In the genomic region with DNA sequence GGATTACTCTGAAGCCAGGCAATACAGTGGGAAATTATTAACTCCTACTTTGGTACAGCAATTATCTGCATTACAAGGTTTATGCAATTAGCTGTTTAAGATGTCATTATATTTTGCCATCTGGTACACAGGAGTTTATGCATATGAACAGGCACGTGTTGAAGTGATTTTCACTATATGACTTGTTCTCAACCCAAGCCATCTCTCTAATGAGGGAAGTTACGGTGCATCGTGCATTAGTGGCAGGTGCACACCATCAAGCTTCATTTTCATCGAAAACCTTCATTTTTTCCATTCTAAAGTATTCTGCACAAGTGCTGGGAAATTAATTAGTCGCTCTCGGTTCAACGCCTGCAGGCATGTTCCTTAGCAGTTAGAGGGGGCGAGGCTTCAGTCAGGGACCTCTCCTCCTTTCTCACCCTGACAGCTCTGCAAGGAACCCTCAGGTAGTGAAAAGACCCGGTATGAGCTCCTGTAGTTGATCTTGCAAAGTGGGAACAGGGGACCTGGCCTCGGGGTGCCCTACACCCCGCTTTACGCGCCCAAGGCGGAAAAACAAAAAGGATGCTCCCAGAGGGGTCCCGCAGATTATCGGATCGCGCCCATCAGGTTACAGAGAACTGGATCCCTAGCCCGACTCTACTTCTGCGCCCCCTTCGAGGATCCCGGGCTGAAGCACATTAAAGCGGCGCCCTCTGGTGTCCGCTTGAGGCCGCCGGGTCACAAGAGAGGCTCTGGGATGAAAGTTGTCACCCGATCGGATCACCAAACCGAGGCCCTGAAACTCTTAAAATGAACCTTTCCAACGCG, we compare ENCODE assay signal across 8 mouse cellular contexts. TPM values are rescaled to one million over a fixed set of nuclear protein-coding genes. Genes with fewer than 3 reads are reported as not detected.
DNase-seq lines count a peak whose midpoint lies in the region; ATAC-seq and TF ChIP-seq lines count a peak whose summit lies in the region.

No protein-coding gene starts in this region.

- no peaks in the 10 kb centered on the region for H3K27me3 ChIP-seq in hindbrain, embryonic 11.5 days (ENCODE audit: control insufficient read depth, insufficient read depth, low read length)
- no peaks in the 10 kb centered on the region for H3K27me3 ChIP-seq in lung, postnatal 0 days (replicated peaks; ENCODE audit: insufficient read depth, low read length)

- no peaks in the 10 kb centered on the region for H3K36me3 ChIP-seq in hindbrain, embryonic 11.5 days (ENCODE audit: control insufficient read depth, insufficient read depth, low read length)
- no peaks in the 10 kb centered on the region for H3K36me3 ChIP-seq in lung, postnatal 0 days (ENCODE audit: insufficient read depth, low read length)

- peak; percentile 47 for DNase-seq in MEL-GATA-1-ER (ENCODE audit: extremely low read depth, low read depth)
- peak; percentile 74 for DNase-seq in cerebellum, adult 9-11 months
- DNase-seq in frontal cortex, postnatal 10 days (ENCODE audit: low spot score in 2 of 2): peak; percentile 39 to 75
- peak; percentile 90 for DNase-seq in hindbrain, embryonic 11.5 days (ENCODE audit: low spot score)
- peak; percentile 80 to 89 for DNase-seq in layer of hippocampus, postnatal 10 days (ENCODE audit: low spot score in 2 of 2)
- DNase-seq in lung, postnatal 0 days (ENCODE audit: low spot score): peak; percentile 81
- peak; percentile 36 for DNase-seq in retina, adult 2 months (ENCODE audit: low read depth, low spot score)
- DNase-seq in thymus, postnatal 25 days: peak; percentile 82

- H3K4me3 ChIP-seq in hindbrain, embryonic 11.5 days (ENCODE audit: low read depth, low read length): peak overlapping the region; percentile 32
- peak overlapping the region; percentile 35 for H3K4me3 ChIP-seq in lung, postnatal 0 days (ENCODE audit: low read depth, low read length)

- ATAC-seq in hindbrain, embryonic 11.5 days (ENCODE audit: low FRiP score): peak; percentile 89
- ATAC-seq in lung, postnatal 0 days: peak; percentile 75

- TF ChIP-seq CTCF in lung, postnatal 0 days (IDR thresholded peaks at IDR 0.05): peak; percentile 90

- no peak overlapping the region for H3K27ac ChIP-seq in hindbrain, embryonic 11.5 days (ENCODE audit: low read depth, low read length)
- H3K27ac ChIP-seq in lung, postnatal 0 days (ENCODE audit: low read length): no peak overlapping the region

- H3K4me1 ChIP-seq in hindbrain, embryonic 11.5 days (replicated peaks; ENCODE audit: control insufficient read depth, insufficient read depth, low read length): no peaks in the 10 kb centered on the region
- H3K4me1 ChIP-seq in lung, postnatal 0 days (ENCODE audit: insufficient read depth, low read depth, low read length): peaks cover 3% of the 10 kb centered on the region; the same call in 1 of the 2 replicates

- 8% methylated on average over 32 of the region's 32 CpGs for WGBS in hindbrain, embryonic 11.5 days
- 9% methylated on average over 32 of the region's 32 CpGs for WGBS in lung, postnatal 0 days

- H3K9me3 ChIP-seq in hindbrain, embryonic 11.5 days (ENCODE audit: control insufficient read depth, low read length): no peaks in the 10 kb centered on the region
- H3K9me3 ChIP-seq in lung, postnatal 0 days (ENCODE audit: low read length): no peaks in the 10 kb centered on the region

- peak overlapping the region; percentile 64 for H3K9ac ChIP-seq in hindbrain, embryonic 11.5 days (ENCODE audit: low read depth, low read length)
- H3K9ac ChIP-seq in lung, postnatal 0 days (replicated peaks; ENCODE audit: low read depth): 0 out of 2 replicates have a peak overlapping the region, but pooled peaks have one; percentile 41

- peak overlapping the region; percentile 66 for H3K4me2 ChIP-seq in hindbrain, embryonic 11.5 days (replicated peaks; ENCODE audit: low read depth, low read length)
- peak overlapping the region; percentile 78 for H3K4me2 ChIP-seq in lung, postnatal 0 days (replicated peaks; ENCODE audit: low read depth, low read length)

- TF ChIP-seq EP300 in lung, postnatal 0 days (IDR thresholded peaks at IDR 0.05): no peak

RNA-seq across cellular contexts. Expression of a gene that starts 27.0 kb away (rescaled TPM):
- 29.8 and 45.6 TPM in 2 replicates for polyA plus RNA-seq in hindbrain, embryonic 11.5 days (2014; fragmentation: Nextera tagmentation; extraction: Ambion mirVana)
- total RNA-seq in layer of hippocampus, postnatal 10 days (2021): 100 to 1,000 TPM; 118 to 135 TPM
- polyA plus RNA-seq in lung, postnatal 0 days (2015; fragmentation: Nextera tagmentation; extraction: Ambion mirVana): 40.5 and 45.4 TPM in 2 replicates

RNA-seq across cellular contexts. Expression of a gene that starts 32.4 kb away (rescaled TPM):
- 28.5 and 36.5 TPM in 2 replicates for polyA plus RNA-seq in hindbrain, embryonic 11.5 days (2014; fragmentation: Nextera tagmentation; extraction: Ambion mirVana)
- 10 to 100 TPM; 10.0 to 10.2 TPM for total RNA-seq in layer of hippocampus, postnatal 10 days (2021)
- 0.36 and 0.76 TPM in 2 replicates for polyA plus RNA-seq in lung, postnatal 0 days (2015; fragmentation: Nextera tagmentation; extraction: Ambion mirVana)

Comparison
In these comparisons a context has a peak if more than half of its experiments do, and no peak if none do; other contexts are left out.
1. DNase-seq: peak in every context shown above with its lines; median percentile 90 in hindbrain, embryonic 11.5 days; 84 in layer of hippocampus, postnatal 10 days; 82 in thymus, postnatal 25 days; 81 in lung, postnatal 0 days; 74 in cerebellum, adult 9-11 months; 57 in frontal cortex, postnatal 10 days; 47 in MEL-GATA-1-ER; 36 in retina, adult 2 months.
2. RNA of a gene that starts 32.4 kb away (polyA plus RNA-seq): 28.5 to 36.5 TPM in hindbrain, embryonic 11.5 days; 0.36 to 0.76 TPM in lung, postnatal 0 days; every median in the first group is over 10 times any median in the second.